Mouse (Mus musculus): ENCODE data around the gene Ralgps1. TPM values are rescaled to one million over a fixed set of nuclear protein-coding genes. Genes with fewer than 3 reads are reported as not detected.

Gene Ralgps1
- polyA plus RNA-seq, 1 experiment from 2014 or later: 48.4 TPM

DNA sequence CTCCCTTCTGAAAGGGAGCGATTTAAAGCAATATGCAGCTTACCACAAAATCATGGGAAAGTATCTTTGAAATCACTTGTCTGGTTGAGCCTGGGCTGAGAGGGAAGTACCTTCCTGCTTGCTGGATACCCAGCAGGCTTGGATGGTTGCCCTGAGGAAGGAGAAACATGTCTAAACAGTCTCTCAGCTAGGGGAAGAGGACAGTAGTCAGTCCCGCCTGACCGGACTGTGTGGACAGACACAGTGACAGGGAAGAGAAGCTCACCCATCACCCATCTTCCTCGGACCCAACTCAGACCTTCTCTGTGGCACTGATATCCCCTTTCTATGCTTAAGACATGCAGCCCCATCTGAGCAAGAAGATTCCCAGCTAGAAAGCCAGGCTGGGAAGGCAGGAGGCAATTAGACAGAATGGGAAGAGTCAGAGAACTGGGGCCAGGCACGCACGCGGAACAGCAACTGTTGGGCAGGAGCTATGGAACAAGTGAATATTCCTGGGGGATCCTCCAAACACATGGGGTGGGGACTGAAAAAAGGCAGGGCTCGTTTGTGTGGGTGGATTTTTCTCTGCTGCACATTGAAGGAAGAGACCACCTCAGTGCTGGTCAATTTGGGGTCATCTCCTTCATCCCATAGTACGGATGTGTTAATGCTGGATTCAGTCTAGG lies 116.8 kb downstream of the Ralgps1 start:
- H3K4me1 ChIP-seq (ENCODE audit: control insufficient read depth, insufficient read depth, low read length): peaks cover 7% of the 10 kb centered on the region; the same call in 1 of the 2 replicates
- 80% methylated on average over 9 of the region's 9 CpGs for WGBS
- peak overlapping the region; percentile 34; the same call in 1 of the 2 replicates for H3K27ac ChIP-seq (ENCODE audit: low read length)
- ATAC-seq: no peak
- no peak overlapping the region for H3K4me2 ChIP-seq (ENCODE audit: low read length)
- no peaks in the 10 kb centered on the region for H3K27me3 ChIP-seq (ENCODE audit: control insufficient read depth, insufficient read depth, low read depth, low read length)
- H3K36me3 ChIP-seq (ENCODE audit: control insufficient read depth, insufficient read depth, low read length): peaks cover 7% of the 10 kb centered on the region
- no peak overlapping the region for H3K4me3 ChIP-seq (ENCODE audit: low read depth, low read length)
- no peaks in the 10 kb centered on the region for H3K9me3 ChIP-seq (replicated peaks; ENCODE audit: control insufficient read depth, low read length, poor library complexity, severe bottlenecking)
- H3K9ac ChIP-seq (ENCODE audit: low read depth, low read length): no peak overlapping the region

DNA sequence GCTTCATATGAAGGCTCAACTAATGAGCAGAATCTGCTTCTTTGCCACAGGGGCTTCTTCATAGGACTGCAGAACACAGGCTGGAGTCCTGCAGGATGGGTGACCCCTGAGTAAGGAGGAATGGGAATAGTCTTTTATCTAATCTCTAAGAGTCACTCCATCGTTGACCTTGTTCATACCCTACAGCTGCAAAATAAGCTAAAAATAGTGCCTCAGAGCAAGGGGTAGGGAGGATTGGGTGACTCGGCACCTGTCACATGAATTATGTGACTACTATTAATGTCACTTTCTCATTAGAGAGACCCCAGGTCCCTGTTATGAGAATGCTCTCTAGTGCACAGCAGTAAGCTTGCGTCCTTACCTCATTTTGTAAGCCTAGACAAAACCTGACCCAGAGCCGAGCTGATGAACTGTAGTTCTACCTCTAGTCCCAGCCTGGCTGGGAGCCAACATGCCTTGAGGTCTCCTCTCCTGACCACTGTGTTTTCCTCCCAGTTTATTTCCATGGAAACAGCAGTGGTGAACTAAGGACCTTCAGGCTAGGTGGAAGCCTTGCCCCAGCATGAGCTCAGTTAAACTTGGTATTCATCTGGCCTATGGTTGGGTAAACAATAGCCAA lies 117.6 kb downstream of the Ralgps1 start:
- H3K4me2 ChIP-seq (ENCODE audit: low read length): no peak overlapping the region
- no peak overlapping the region for H3K27ac ChIP-seq (ENCODE audit: low read length)
- WGBS: 47% methylated on average over 4 of the region's 4 CpGs
- no peak overlapping the region for H3K9ac ChIP-seq (ENCODE audit: low read depth, low read length)
- H3K9me3 ChIP-seq (replicated peaks; ENCODE audit: control insufficient read depth, low read length, poor library complexity, severe bottlenecking): no peaks in the 10 kb centered on the region
- H3K27me3 ChIP-seq (ENCODE audit: control insufficient read depth, insufficient read depth, low read depth, low read length): no peaks in the 10 kb centered on the region
- peak; percentile 34; the same call in 1 of the 2 replicates for ATAC-seq
- H3K4me3 ChIP-seq (ENCODE audit: low read depth, low read length): no peak overlapping the region
- peaks cover 5% of the 10 kb centered on the region; the same call in 1 of the 2 replicates for H3K36me3 ChIP-seq (ENCODE audit: control insufficient read depth, insufficient read depth, low read length)
- H3K4me1 ChIP-seq (ENCODE audit: control insufficient read depth, insufficient read depth, low read length): peaks cover 7% of the 10 kb centered on the region; the same call in 1 of the 2 replicates

DNA sequence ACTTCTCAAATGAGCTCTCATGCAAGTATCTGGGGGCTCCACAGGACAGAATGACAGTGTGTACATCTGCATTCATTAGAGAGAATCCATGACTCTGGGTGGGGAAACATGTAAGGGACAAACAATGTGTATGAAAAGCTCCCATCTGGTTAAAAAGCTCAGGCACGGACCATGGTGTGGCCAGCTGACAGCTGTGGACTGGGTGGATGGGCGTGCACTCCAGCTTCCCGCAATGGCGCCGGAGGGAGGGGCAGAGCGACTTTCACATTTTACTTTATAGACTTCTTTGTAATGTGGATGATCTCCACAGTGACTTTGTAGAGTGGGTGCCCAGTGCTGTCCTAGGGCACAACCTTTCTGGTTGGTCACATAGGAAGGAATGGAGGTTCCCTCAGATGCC lies 118.5 kb downstream of the Ralgps1 start:
- Histone ChIP-seq H3K36me3 (ENCODE audit: control insufficient read depth, insufficient read depth, low read length) (peaks cover 5% of the 10 kb centered on the region; the same call in 1 of the 2 replicates), H3K4me2 (ENCODE audit: low read length) (no peak overlapping the region), H3K9ac (ENCODE audit: low read depth, low read length) (no peak overlapping the region), H3K27me3 (ENCODE audit: control insufficient read depth, insufficient read depth, low read depth, low read length) (no peaks in the 10 kb centered on the region), H3K4me3 (ENCODE audit: low read depth, low read length) (no peak overlapping the region), H3K4me1 (ENCODE audit: control insufficient read depth, insufficient read depth, low read length) (peaks cover 7% of the 10 kb centered on the region; the same call in 1 of the 2 replicates), H3K27ac (ENCODE audit: low read length) (no peak overlapping the region), H3K9me3 (replicated peaks; ENCODE audit: control insufficient read depth, low read length, poor library complexity, severe bottlenecking) (no peaks in the 10 kb centered on the region)
- 87% methylated on average over 6 of the region's 6 CpGs for WGBS
- ATAC-seq: no peak

DNA sequence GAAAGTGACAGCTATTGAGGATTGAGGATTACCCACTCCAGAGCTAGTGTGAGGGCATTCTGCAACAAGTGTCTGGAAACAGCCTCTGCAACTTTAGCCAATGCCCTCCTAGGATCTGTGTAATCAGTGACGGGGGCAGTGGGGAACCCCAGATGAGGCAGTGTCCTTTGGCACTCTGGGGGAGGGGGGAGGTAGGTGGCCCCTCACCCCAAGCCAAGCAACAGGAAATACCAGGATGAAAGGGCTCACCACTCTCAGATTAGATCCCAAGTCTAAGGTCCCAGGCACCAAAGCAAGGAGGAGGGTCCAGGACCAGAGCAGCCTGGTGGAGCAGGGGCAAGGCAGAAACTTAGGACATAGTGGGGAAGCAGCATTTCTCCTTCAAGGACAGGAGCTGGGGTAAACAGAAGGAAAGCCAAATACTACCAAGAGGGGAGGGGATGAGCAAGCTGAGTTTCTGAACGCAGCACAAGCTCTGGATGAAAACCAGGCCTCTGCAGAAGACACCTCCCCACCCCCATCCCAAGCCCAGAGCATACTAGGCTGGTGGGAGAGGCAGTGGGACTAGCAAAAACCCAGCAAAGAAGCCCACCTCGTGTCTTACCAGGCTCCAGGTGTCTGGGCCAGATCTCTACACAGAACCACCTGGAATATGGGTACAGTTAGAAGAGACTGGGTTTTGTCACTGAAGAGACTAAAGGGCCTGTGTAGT lies 121.2 kb downstream of the Ralgps1 start:
- ATAC-seq: no peak
- Histone ChIP-seq H3K9ac (ENCODE audit: low read depth, low read length) (no peak overlapping the region), H3K4me2 (ENCODE audit: low read length) (no peak overlapping the region), H3K36me3 (ENCODE audit: control insufficient read depth, insufficient read depth, low read length) (no peaks in the 10 kb centered on the region), H3K27ac (ENCODE audit: low read length) (no peak overlapping the region), H3K4me3 (ENCODE audit: low read depth, low read length) (no peak overlapping the region), H3K27me3 (ENCODE audit: control insufficient read depth, insufficient read depth, low read depth, low read length) (no peaks in the 10 kb centered on the region), H3K9me3 (replicated peaks; ENCODE audit: control insufficient read depth, low read length, poor library complexity, severe bottlenecking) (no peaks in the 10 kb centered on the region), H3K4me1 (ENCODE audit: control insufficient read depth, insufficient read depth, low read length) (peaks cover 7% of the 10 kb centered on the region; the same call in 1 of the 2 replicates)
- 86% methylated on average over 3 of the region's 3 CpGs for WGBS

DNA sequence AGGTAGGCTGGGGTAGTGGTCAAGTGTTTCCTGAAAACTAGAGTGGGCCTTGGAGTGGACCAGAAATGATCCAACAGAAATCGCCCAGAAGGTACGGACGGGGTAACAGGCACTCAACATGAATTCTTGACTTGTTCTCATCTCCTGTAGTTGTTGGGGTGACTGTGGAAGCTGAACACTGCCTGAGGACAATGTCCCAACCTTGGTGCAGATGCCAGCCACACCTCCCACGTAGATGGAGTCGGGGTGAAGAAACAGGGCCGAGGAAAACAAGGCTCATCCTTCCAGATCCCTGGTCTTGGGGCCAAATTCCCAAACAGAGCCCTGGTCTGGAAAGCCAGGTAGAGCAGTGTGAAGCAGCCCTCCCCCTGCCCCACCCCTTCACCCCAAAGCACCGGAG lies 122.7 kb downstream of the Ralgps1 start:
- WGBS: 91% methylated on average over 7 of the region's 7 CpGs
- no peaks in the 10 kb centered on the region for H3K27me3 ChIP-seq (ENCODE audit: control insufficient read depth, insufficient read depth, low read depth, low read length)
- no peaks in the 10 kb centered on the region for H3K9me3 ChIP-seq (replicated peaks; ENCODE audit: control insufficient read depth, low read length, poor library complexity, severe bottlenecking)
- no peak overlapping the region for H3K27ac ChIP-seq (ENCODE audit: low read length)
- H3K9ac ChIP-seq (ENCODE audit: low read depth, low read length): no peak overlapping the region
- H3K4me3 ChIP-seq (ENCODE audit: low read depth, low read length): no peak overlapping the region
- no peak overlapping the region for H3K4me2 ChIP-seq (ENCODE audit: low read length)
- H3K4me1 ChIP-seq (ENCODE audit: control insufficient read depth, insufficient read depth, low read length): no peaks in the 10 kb centered on the region
- H3K36me3 ChIP-seq (ENCODE audit: control insufficient read depth, insufficient read depth, low read length): no peaks in the 10 kb centered on the region
- ATAC-seq: no peak

DNA sequence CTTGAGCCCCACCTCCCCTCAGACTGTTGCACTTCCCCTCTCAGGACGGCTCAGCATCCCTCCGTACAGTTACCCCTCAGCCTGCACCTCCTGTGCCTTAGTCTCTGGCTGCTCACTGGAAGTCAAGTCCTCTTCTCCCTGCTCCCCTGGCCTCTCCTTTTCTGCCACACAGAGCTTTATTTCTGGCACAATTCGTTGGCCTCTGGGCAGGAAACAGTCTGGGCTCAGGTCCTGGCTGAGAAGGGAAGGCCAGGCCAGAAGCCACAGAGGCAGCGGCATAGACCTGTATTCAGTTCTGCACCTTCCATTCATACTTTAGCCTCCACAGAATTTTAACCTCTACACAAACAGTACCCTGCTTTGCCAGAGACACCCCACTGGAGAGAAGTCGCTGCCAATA lies 124.4 kb downstream of the Ralgps1 start:
- no peak for ATAC-seq
- 85% methylated on average over 5 of the region's 5 CpGs for WGBS

DNA sequence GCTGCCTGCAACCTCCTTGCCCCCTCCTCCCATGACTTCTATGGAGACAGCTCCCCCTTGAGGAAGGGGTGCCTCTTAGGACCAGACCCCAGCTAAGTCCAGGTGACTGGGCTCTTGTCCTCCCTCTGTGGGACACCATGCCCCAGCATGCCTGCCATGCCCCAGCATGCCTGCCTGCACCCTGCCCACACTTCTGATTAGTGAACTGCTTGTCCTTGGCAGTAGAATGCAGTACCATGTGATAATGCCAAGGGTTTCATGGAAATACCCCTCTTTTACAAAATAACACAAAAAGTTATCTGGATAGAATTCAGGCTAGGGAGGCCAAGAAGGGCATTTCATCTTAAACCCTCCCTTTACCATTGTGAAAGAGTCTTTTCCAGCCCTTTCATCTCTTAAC lies 125.9 kb downstream of the Ralgps1 start:
- H3K9me3 ChIP-seq (replicated peaks; ENCODE audit: control insufficient read depth, low read length, poor library complexity, severe bottlenecking): no peaks in the 10 kb centered on the region
- no peaks in the 10 kb centered on the region for H3K36me3 ChIP-seq (ENCODE audit: control insufficient read depth, insufficient read depth, low read length)
- no peak overlapping the region for H3K4me2 ChIP-seq (ENCODE audit: low read length)
- no peak overlapping the region for H3K9ac ChIP-seq (ENCODE audit: low read depth, low read length)
- H3K4me1 ChIP-seq (ENCODE audit: control insufficient read depth, insufficient read depth, low read length): no peaks in the 10 kb centered on the region
- no peak overlapping the region for H3K4me3 ChIP-seq (ENCODE audit: low read depth, low read length)
- no peaks in the 10 kb centered on the region for H3K27me3 ChIP-seq (ENCODE audit: control insufficient read depth, insufficient read depth, low read depth, low read length)
- ATAC-seq: no peak
- no peak overlapping the region for H3K27ac ChIP-seq (ENCODE audit: low read length)

More for the DNA sequence above, 124.4 kb downstream of the Ralgps1 start:
- Histone ChIP-seq H3K4me2 (ENCODE audit: low read length) (no peak overlapping the region), H3K36me3 (ENCODE audit: control insufficient read depth, insufficient read depth, low read length) (no peaks in the 10 kb centered on the region), H3K27me3 (ENCODE audit: control insufficient read depth, insufficient read depth, low read depth, low read length) (no peaks in the 10 kb centered on the region), H3K4me3 (ENCODE audit: low read depth, low read length) (no peak overlapping the region), H3K9me3 (replicated peaks; ENCODE audit: control insufficient read depth, low read length, poor library complexity, severe bottlenecking) (no peaks in the 10 kb centered on the region), H3K9ac (ENCODE audit: low read depth, low read length) (no peak overlapping the region), H3K4me1 (ENCODE audit: control insufficient read depth, insufficient read depth, low read length) (no peaks in the 10 kb centered on the region), H3K27ac (ENCODE audit: low read length) (no peak overlapping the region)

DNA sequence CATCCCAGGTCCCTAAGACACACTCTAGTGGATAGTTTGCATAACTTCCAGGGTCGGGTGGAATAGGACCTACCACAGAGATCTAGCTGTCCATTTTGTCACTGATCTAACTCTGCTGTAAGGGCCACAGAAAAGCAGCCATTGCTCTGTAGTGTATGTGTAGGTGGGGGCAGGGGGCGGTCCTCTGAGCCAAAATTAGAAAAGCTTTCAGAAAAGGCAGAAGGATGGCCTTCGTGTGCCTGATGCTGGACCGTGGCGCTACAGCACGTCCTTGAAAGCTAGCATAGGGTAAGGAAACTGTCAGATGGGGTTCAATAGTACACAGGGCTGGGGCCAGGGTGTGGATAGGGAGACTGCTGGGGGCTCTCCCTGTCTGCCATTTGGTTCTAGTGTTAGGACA lies 126.4 kb downstream of the Ralgps1 start:
- H3K4me2 ChIP-seq (ENCODE audit: low read length): no peak overlapping the region
- H3K27ac ChIP-seq (ENCODE audit: low read length): no peak overlapping the region
- H3K9me3 ChIP-seq (replicated peaks; ENCODE audit: control insufficient read depth, low read length, poor library complexity, severe bottlenecking): no peaks in the 10 kb centered on the region
- H3K36me3 ChIP-seq (ENCODE audit: control insufficient read depth, insufficient read depth, low read length): no peaks in the 10 kb centered on the region
- WGBS: 85% methylated on average over 6 of the region's 6 CpGs
- ATAC-seq: no peak
- H3K4me3 ChIP-seq (ENCODE audit: low read depth, low read length): no peak overlapping the region
- no peaks in the 10 kb centered on the region for H3K27me3 ChIP-seq (ENCODE audit: control insufficient read depth, insufficient read depth, low read depth, low read length)
- no peak overlapping the region for H3K9ac ChIP-seq (ENCODE audit: low read depth, low read length)
- H3K4me1 ChIP-seq (ENCODE audit: control insufficient read depth, insufficient read depth, low read length): no peaks in the 10 kb centered on the region

DNA sequence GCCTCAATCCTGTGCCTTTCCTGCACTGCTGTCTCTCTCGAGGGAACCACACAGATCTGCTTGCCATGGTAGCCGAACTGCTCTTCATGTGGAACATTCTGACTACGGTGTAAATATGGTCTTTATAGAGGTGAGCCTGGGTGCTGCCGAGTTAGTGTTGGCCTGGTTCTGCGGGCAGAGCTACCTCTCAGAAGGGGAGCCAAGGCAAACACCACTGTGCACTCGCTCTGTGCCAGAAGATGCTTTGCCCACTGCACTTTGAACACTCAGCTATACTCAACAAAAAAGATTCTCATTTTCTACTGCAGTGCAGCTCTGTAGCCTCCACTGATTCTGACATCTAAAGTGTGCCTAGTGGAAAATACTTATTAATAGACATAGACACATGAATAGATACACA lies 133.7 kb downstream of the Ralgps1 start:
- 81% methylated on average over 6 of the region's 6 CpGs for WGBS
- peak overlapping the region; percentile 14; the same call in 1 of the 2 replicates for H3K27ac ChIP-seq (ENCODE audit: low read length)
- no peak overlapping the region for H3K4me3 ChIP-seq (ENCODE audit: low read depth, low read length)

More for the DNA sequence above, 133.7 kb downstream of the Ralgps1 start:
- Histone ChIP-seq H3K9ac (ENCODE audit: low read depth, low read length) (no peak overlapping the region), H3K36me3 (ENCODE audit: control insufficient read depth, insufficient read depth, low read length) (no peaks in the 10 kb centered on the region), H3K4me1 (ENCODE audit: control insufficient read depth, insufficient read depth, low read length) (peaks cover 3% of the 10 kb centered on the region; the same call in 1 of the 2 replicates), H3K9me3 (replicated peaks; ENCODE audit: control insufficient read depth, low read length, poor library complexity, severe bottlenecking) (no peaks in the 10 kb centered on the region), H3K4me2 (ENCODE audit: low read length) (no peak overlapping the region), H3K27me3 (ENCODE audit: control insufficient read depth, insufficient read depth, low read depth, low read length) (no peaks in the 10 kb centered on the region)
- no peak for ATAC-seq

Measured in midbrain, embryonic 16.5 days (tissue).